Mouse (Mus musculus): Measurements from ENCODE around the gene Cry2.

The Cry2 gene

GRCm38 (mm10) chr2:92371971-92372690, 61.7 kb downstream of the Cry2 start:
- no peak for DNase-seq (ENCODE audit: extremely low read depth, low read depth, low spot score)

- DNase-seq (ENCODE audit: extremely low read depth, low read depth, low spot score) = no peak
Measured at GRCm38 (mm10) chr2:92370821-92371805, 62.7 kb downstream of the Cry2 start.

- DNase-seq (ENCODE audit: extremely low read depth, low read depth, low spot score) = no peak
Measured at GRCm38 (mm10) chr2:92370375-92370774, 63.5 kb downstream of the Cry2 start.

GRCm38 (mm10) chr2:92367383-92368029, 66.3 kb downstream of the Cry2 start:
- no peak for DNase-seq (ENCODE audit: extremely low read depth, low read depth, low spot score)

- no peak for DNase-seq (ENCODE audit: extremely low read depth, low read depth, low spot score)
Measured at GRCm38 (mm10) chr2:92365568-92365967, 68.3 kb downstream of the Cry2 start.

GRCm38 (mm10) chr2:92364086-92364485, 69.8 kb downstream of the Cry2 start:
- no peak for DNase-seq (ENCODE audit: extremely low read depth, low read depth, low spot score)

- no peak for DNase-seq (ENCODE audit: extremely low read depth, low read depth, low spot score)
Measured at GRCm38 (mm10) chr2:92362571-92363228, 71.1 kb downstream of the Cry2 start.

- DNase-seq (ENCODE audit: extremely low read depth, low read depth, low spot score) = no peak
Measured at GRCm38 (mm10) chr2:92361795-92362194, 72.0 kb downstream of the Cry2 start.

- no peak for DNase-seq (ENCODE audit: extremely low read depth, low read depth, low spot score)
Measured at GRCm38 (mm10) chr2:92360893-92361292, 73.0 kb downstream of the Cry2 start.

GRCm38 (mm10) chr2:92360186-92360823, 73.5 kb downstream of the Cry2 start:
- DNase-seq (ENCODE audit: extremely low read depth, low read depth, low spot score) = no peak

- DNase-seq (ENCODE audit: extremely low read depth, low read depth, low spot score) = no peak
Measured at GRCm38 (mm10) chr2:92359301-92359700, 74.5 kb downstream of the Cry2 start.

GRCm38 (mm10) chr2:92354224-92354623, 79.6 kb downstream of the Cry2 start:
- DNase-seq (ENCODE audit: extremely low read depth, low read depth, low spot score) = no peak
